Mouse (Mus musculus) WW6 (cell line): ENCODE data around the gene Zfp784.

Experiments used
- DNase-seq: peaks from one replicate; pipeline ENCODE4 v3.0.0-alpha.2; 2013; ENCODE audit warnings: low read depth, low spot score

Gene Zfp784

GRCm38 (mm10) chr7:5057804-5058203 is 19.6 kb upstream of the Zfp784 start:
- no peak for DNase-seq

- DNase-seq = no peak
Measured at GRCm38 (mm10) chr7:5057381-5057780, 19.1 kb upstream of the Zfp784 start.

GRCm38 (mm10) chr7:5056651-5057263 is 18.5 kb upstream of the Zfp784 start:
- no peak for DNase-seq

GRCm38 (mm10) chr7:5053456-5054179 is 15.4 kb upstream of the Zfp784 start:
- DNase-seq = no peak

GRCm38 (mm10) chr7:5052931-5053343 is 14.7 kb upstream of the Zfp784 start:
- no peak for DNase-seq

GRCm38 (mm10) chr7:5052438-5052837 is 14.2 kb upstream of the Zfp784 start:
- DNase-seq = no peak

- DNase-seq = peak; percentile 45
Measured at GRCm38 (mm10) chr7:5051193-5052192, 13.2 kb upstream of the Zfp784 start, which contains the start of gene Zfp580. Gene Zfp580 (plus strand): TSS chr7:5051538.

GRCm38 (mm10) chr7:5047313-5047712 is 9.1 kb upstream of the Zfp784 start:
- DNase-seq = no peak

GRCm38 (mm10) chr7:5046112-5046511 is 7.9 kb upstream of the Zfp784 start:
- no peak for DNase-seq

GRCm38 (mm10) chr7:5044981-5045380 is 6.7 kb upstream of the Zfp784 start:
- no peak for DNase-seq

GRCm38 (mm10) chr7:5038940-5039339 is 694 bp upstream of the Zfp784 start:
- no peak for DNase-seq

- no peak for DNase-seq
Measured at GRCm38 (mm10) chr7:5037467-5037866, 779 bp downstream of the Zfp784 start.

- no peak for DNase-seq
Measured at GRCm38 (mm10) chr7:5037026-5037425, 1.2 kb downstream of the Zfp784 start.

GRCm38 (mm10) chr7:5036136-5036535 is 2.1 kb downstream of the Zfp784 start:
- DNase-seq = no peak

- DNase-seq = no peak
Measured at GRCm38 (mm10) chr7:5035628-5036027, 2.6 kb downstream of the Zfp784 start.

GRCm38 (mm10) chr7:5033818-5034217 is 4.4 kb downstream of the Zfp784 start, which contains the start of gene 4632433K11Rik:
Gene 4632433K11Rik (plus strand): TSS chr7:5034118.
- no peak for DNase-seq

- DNase-seq = no peak
Measured at GRCm38 (mm10) chr7:5031496-5031895, 6.8 kb downstream of the Zfp784 start.

- no peak for DNase-seq
Measured at GRCm38 (mm10) chr7:5030554-5031275, 7.5 kb downstream of the Zfp784 start.

- DNase-seq = no peak
Measured at GRCm38 (mm10) chr7:5029946-5030345, 8.3 kb downstream of the Zfp784 start.

GRCm38 (mm10) chr7:5029543-5029942 is 8.7 kb downstream of the Zfp784 start:
- DNase-seq = no peak

GRCm38 (mm10) chr7:5021197-5021596 is 17.0 kb downstream of the Zfp784 start:
- no peak for DNase-seq
